Mouse (Mus musculus) small intestine, adult 2 months (tissue): Measurements from ENCODE around the gene Shisa8.

Experiments used
- CTCF ChIP-seq: fragments of 200-500 bp; IDR thresholded peaks from 2 replicates; pipeline ENCODE4 v1.5.1; 2012; ENCODE audit warnings: low read depth, mild to moderate bottlenecking, control low read depth, inconsistent platforms, low read length, moderate library complexity, mixed read lengths; ENCODE audit not compliant: insufficient replicate concordance, insufficient read length; ENCODE audit errors: extremely low read depth
- POLR2A ChIP-seq: fragments of 200-500 bp; IDR thresholded peaks from 2 replicates; pipeline ENCODE4 v1.6.1; 2012; ENCODE audit warnings: low read depth, mild to moderate bottlenecking, control low read depth, inconsistent platforms, low read length, moderate library complexity

- TF ChIP-seq CTCF (no peak), POLR2A (no peak)
Observed at GRCm38 (mm10) chr15:82208307-82208706, 4.3 kb downstream of the Shisa8 start.
